Mouse (Mus musculus): ENCODE measurements around the gene Tff1.

Tff1 gene

GRCm38 (mm10) chr17:31165127-31165526, at the start of gene Tff1:
Gene Tff1 (minus strand): TSS chr17:31165277.
- DNase-seq (ENCODE audit: low spot score) = no peak

- no peak for DNase-seq (ENCODE audit: low spot score)
Measured at GRCm38 (mm10) chr17:31211881-31212280, 46.8 kb upstream of the Tff1 start.

- DNase-seq (ENCODE audit: low spot score) = no peak
Measured at GRCm38 (mm10) chr17:31210299-31210698, 45.2 kb upstream of the Tff1 start.

GRCm38 (mm10) chr17:31209376-31209930, 44.4 kb upstream of the Tff1 start:
- no peak for DNase-seq (ENCODE audit: low spot score)

GRCm38 (mm10) chr17:31208654-31209053, 43.6 kb upstream of the Tff1 start:
- DNase-seq (ENCODE audit: low spot score) = no peak

GRCm38 (mm10) chr17:31207771-31208334, 42.8 kb upstream of the Tff1 start, which contains the start of gene Ubash3a:
Gene Ubash3a (plus strand): TSS chr17:31207873.
- DNase-seq (ENCODE audit: low spot score) = no peak

GRCm38 (mm10) chr17:31198877-31199276, 33.8 kb upstream of the Tff1 start, which contains the start of gene Tmprss3:
Gene Tmprss3 (minus strand): TSS chr17:31198977.
- no peak for DNase-seq (ENCODE audit: low spot score)

GRCm38 (mm10) chr17:31196283-31196682, 31.2 kb upstream of the Tff1 start:
- DNase-seq (ENCODE audit: low spot score) = no peak

GRCm38 (mm10) chr17:31195207-31195606, 30.1 kb upstream of the Tff1 start:
- no peak for DNase-seq (ENCODE audit: low spot score)

GRCm38 (mm10) chr17:31193360-31193759, 28.3 kb upstream of the Tff1 start:
- no peak for DNase-seq (ENCODE audit: low spot score)

GRCm38 (mm10) chr17:31192663-31193062, 27.6 kb upstream of the Tff1 start:
- DNase-seq (ENCODE audit: low spot score) = no peak

- no peak for DNase-seq (ENCODE audit: low spot score)
Measured at GRCm38 (mm10) chr17:31191825-31192224, 26.7 kb upstream of the Tff1 start.

- peak; percentile 67 for DNase-seq (ENCODE audit: low spot score)
Measured at GRCm38 (mm10) chr17:31187370-31187769, 22.3 kb upstream of the Tff1 start.

GRCm38 (mm10) chr17:31184269-31184990, 19.4 kb upstream of the Tff1 start:
- DNase-seq (ENCODE audit: low spot score) = no peak

GRCm38 (mm10) chr17:31183180-31183974, 18.3 kb upstream of the Tff1 start:
- DNase-seq (ENCODE audit: low spot score) = peak; percentile 46

GRCm38 (mm10) chr17:31181490-31181889, 16.4 kb upstream of the Tff1 start:
- DNase-seq (ENCODE audit: low spot score) = no peak

GRCm38 (mm10) chr17:31176321-31176720, 11.2 kb upstream of the Tff1 start:
- no peak for DNase-seq (ENCODE audit: low spot score)

GRCm38 (mm10) chr17:31169796-31170195, 4.7 kb upstream of the Tff1 start:
- DNase-seq (ENCODE audit: low spot score) = no peak

- DNase-seq (ENCODE audit: low spot score) = no peak
Measured at GRCm38 (mm10) chr17:31163821-31164220, 1.3 kb downstream of the Tff1 start.

- no peak for DNase-seq (ENCODE audit: low spot score)
Measured at GRCm38 (mm10) chr17:31162607-31163006, 2.5 kb downstream of the Tff1 start.

GRCm38 (mm10) chr17:31160291-31160690, 4.8 kb downstream of the Tff1 start:
- no peak for DNase-seq (ENCODE audit: low spot score)

GRCm38 (mm10) chr17:31157921-31158320, 7.2 kb downstream of the Tff1 start:
- DNase-seq (ENCODE audit: low spot score) = no peak

GRCm38 (mm10) chr17:31153785-31154184, 11.3 kb downstream of the Tff1 start:
- DNase-seq (ENCODE audit: low spot score) = no peak

Measured in layer of hippocampus, adult 11-12 months (tissue).